Mouse (Mus musculus): ENCODE measurements at regions not wholly inside any gene's neighbourhood (a gene's known extent, or its start where the extent isn't known, plus 50 kb on each side); places are given as distances from the start of the nearest gene placed in this dataset.

- H3K27me3 ChIP-seq (replicated peaks; ENCODE audit: low read depth, poor library complexity, severe bottlenecking), result peaks cover 28% of the 10 kb centered on the region
- no peaks in the 10 kb centered on the region for H3K9me3 ChIP-seq
- peak overlapping the region; percentile 54 for H3K4me3 ChIP-seq
- H3K27ac ChIP-seq (replicated peaks), result peak overlapping the region; percentile 77
- H3K4me1 ChIP-seq, result peaks cover 38% of the 10 kb centered on the region
- no peaks in the 10 kb centered on the region for H3K36me3 ChIP-seq (replicated peaks)
- DNase-seq (ENCODE audit: low spot score), result peak; percentile 56
- WGBS, result under 1% methylated on average over 13 of the region's 13 CpGs
Measured at GRCm38 (mm10) chr9:99800076-99800475, 75.9 kb downstream of the Sox14 start.

GRCm38 (mm10) chr9:99799387-99800021 is 76.5 kb downstream of the Sox14 start:
- Histone ChIP-seq H3K36me3 (replicated peaks) (no peaks in the 10 kb centered on the region), H3K4me1 (peaks cover 38% of the 10 kb centered on the region), H3K9me3 (no peaks in the 10 kb centered on the region), H3K27ac (replicated peaks) (peak overlapping the region; percentile 77), H3K27me3 (replicated peaks; ENCODE audit: low read depth, poor library complexity, severe bottlenecking) (peaks cover 29% of the 10 kb centered on the region), H3K4me3 (peak overlapping the region; percentile 54)
- peak; percentile 62 for DNase-seq (ENCODE audit: low spot score)
- WGBS, result 3% methylated on average over 16 of the region's 16 CpGs

- peak; percentile 12 for DNase-seq (ENCODE audit: low spot score)
- Histone ChIP-seq H3K36me3 (replicated peaks) (no peaks in the 10 kb centered on the region), H3K4me1 (peaks cover 38% of the 10 kb centered on the region), H3K9me3 (no peaks in the 10 kb centered on the region), H3K4me3 (no peak overlapping the region), H3K27me3 (replicated peaks; ENCODE audit: low read depth, poor library complexity, severe bottlenecking) (peaks cover 39% of the 10 kb centered on the region), H3K27ac (replicated peaks) (no peak overlapping the region)
- 56% methylated on average over 9 of the region's 9 CpGs for WGBS
Measured at GRCm38 (mm10) chr9:99797066-99797770, 78.8 kb downstream of the Sox14 start.

- Histone ChIP-seq H3K36me3 (replicated peaks) (no peaks in the 10 kb centered on the region), H3K27ac (replicated peaks) (no peak overlapping the region), H3K4me1 (peaks cover 12% of the 10 kb centered on the region), H3K27me3 (replicated peaks; ENCODE audit: low read depth, poor library complexity, severe bottlenecking) (peaks cover 34% of the 10 kb centered on the region), H3K4me3 (no peak overlapping the region), H3K9me3 (no peaks in the 10 kb centered on the region)
- DNase-seq (ENCODE audit: low spot score), result no peak
- WGBS, result 87% methylated on average over 7 of the region's 7 CpGs
Measured at GRCm38 (mm10) chr9:99792700-99793099, 75.6 kb upstream of the Cldn18 start.

GRCm38 (mm10) chr9:99786864-99787263 is 69.8 kb upstream of the Cldn18 start:
- H3K27ac ChIP-seq (replicated peaks), result no peak overlapping the region
- DNase-seq (ENCODE audit: low spot score), result no peak
- H3K36me3 ChIP-seq (replicated peaks), result no peaks in the 10 kb centered on the region
- peaks cover 11% of the 10 kb centered on the region for H3K27me3 ChIP-seq (replicated peaks; ENCODE audit: low read depth, poor library complexity, severe bottlenecking)
- H3K4me1 ChIP-seq, result peaks cover 7% of the 10 kb centered on the region
- 74% methylated on average over 7 of the region's 7 CpGs for WGBS
- no peak overlapping the region for H3K4me3 ChIP-seq
- H3K9me3 ChIP-seq, result no peaks in the 10 kb centered on the region

GRCm38 (mm10) chr9:99783156-99783555 is 66.1 kb upstream of the Cldn18 start:
- DNase-seq (ENCODE audit: low spot score), result no peak
- WGBS, result 74% methylated on average over 2 of the region's 2 CpGs
- no peak overlapping the region for H3K27ac ChIP-seq (replicated peaks)

GRCm38 (mm10) chr9:99782364-99783119 is 65.5 kb upstream of the Cldn18 start:
- H3K4me1 ChIP-seq, result peaks cover 7% of the 10 kb centered on the region; the same call in 1 of the 2 replicates
- no peak overlapping the region for H3K27ac ChIP-seq (replicated peaks)
- H3K4me3 ChIP-seq, result no peak overlapping the region
- DNase-seq (ENCODE audit: low spot score), result no peak
- 55% methylated on average over 7 of the region's 7 CpGs for WGBS
- no peaks in the 10 kb centered on the region for H3K27me3 ChIP-seq (replicated peaks; ENCODE audit: low read depth, poor library complexity, severe bottlenecking)
- H3K36me3 ChIP-seq (replicated peaks), result no peaks in the 10 kb centered on the region
- H3K9me3 ChIP-seq, result no peaks in the 10 kb centered on the region

More at GRCm38 (mm10) chr9:99783156-99783555, 66.1 kb upstream of the Cldn18 start:
- H3K36me3 ChIP-seq (replicated peaks), result no peaks in the 10 kb centered on the region
- no peaks in the 10 kb centered on the region for H3K9me3 ChIP-seq
- no peak overlapping the region for H3K4me3 ChIP-seq
- peaks cover 7% of the 10 kb centered on the region; the same call in 1 of the 2 replicates for H3K4me1 ChIP-seq
- no peaks in the 10 kb centered on the region for H3K27me3 ChIP-seq (replicated peaks; ENCODE audit: low read depth, poor library complexity, severe bottlenecking)

GRCm38 (mm10) chr9:99778871-99779270 is 61.8 kb upstream of the Cldn18 start:
- no peaks in the 10 kb centered on the region for H3K9me3 ChIP-seq
- H3K27ac ChIP-seq (replicated peaks), result no peak overlapping the region
- no peaks in the 10 kb centered on the region for H3K36me3 ChIP-seq (replicated peaks)
- H3K27me3 ChIP-seq (replicated peaks; ENCODE audit: low read depth, poor library complexity, severe bottlenecking), result no peaks in the 10 kb centered on the region
- DNase-seq (ENCODE audit: low spot score), result no peak
- H3K4me3 ChIP-seq, result no peak overlapping the region
- H3K4me1 ChIP-seq, result peaks cover 7% of the 10 kb centered on the region; the same call in 1 of the 2 replicates
- 83% methylated on average over 4 of the region's 4 CpGs for WGBS

- 5% methylated on average over 10 of the region's 10 CpGs for WGBS
- Histone ChIP-seq H3K27me3 (replicated peaks; ENCODE audit: low read depth, poor library complexity, severe bottlenecking) (no peaks in the 10 kb centered on the region), H3K27ac (replicated peaks) (no peak overlapping the region), H3K4me1 (peaks cover 7% of the 10 kb centered on the region; the same call in 1 of the 2 replicates), H3K36me3 (replicated peaks) (no peaks in the 10 kb centered on the region), H3K9me3 (no peaks in the 10 kb centered on the region), H3K4me3 (no peak overlapping the region)
- no peak for DNase-seq (ENCODE audit: low spot score)
Measured at GRCm38 (mm10) chr9:99770696-99771095, 53.6 kb upstream of the Cldn18 start.

Measured in embryonic facial prominence, embryonic 10.5 days (tissue).